Mouse (Mus musculus) heart, embryonic 11.5 days (tissue): ENCODE measurements around the gene Slc6a8. TPM values are rescaled to one million over a fixed set of nuclear protein-coding genes. Genes with fewer than 3 reads are reported as not detected.
A peak's percentile ranks its signal among the peaks of the same experiment; 100 is the strongest.

ENCODE experiments used
- ATAC-seq: fragments of 200-750 bp; cut with Nextera tagmentation; replicated peaks from 2 replicates; pipeline ENCODE4 v1.8.0; 2017; ENCODE audit warnings: moderate library complexity; ENCODE audit not compliant: insufficient number of reproducible peaks, low FRiP score, low TSS enrichment
- H3K27ac ChIP-seq: fragments of 300-500 bp; sonication (generic); 2 replicates; pipeline ENCODE4 v1.5.1; 2014; ENCODE audit warnings: mild to moderate bottlenecking, low read depth, low read length
- H3K27me3 ChIP-seq: fragments of 300-500 bp; sonication (generic); 2 replicates; pipeline ENCODE4 v1.6.1; 2014; ENCODE audit warnings: mild to moderate bottlenecking, low read length, mixed read lengths; ENCODE audit not compliant: control insufficient read depth, insufficient read depth
- H3K36me3 ChIP-seq: fragments of 300-500 bp; sonication (generic); 2 replicates; pipeline ENCODE4 v1.6.1; 2014; ENCODE audit warnings: mild to moderate bottlenecking, low read length, moderate library complexity, mixed read lengths; ENCODE audit not compliant: control insufficient read depth, insufficient read depth
- H3K4me1 ChIP-seq: fragments of 300-500 bp; sonication (generic); 2 replicates; pipeline ENCODE4 v1.6.1; 2014; ENCODE audit warnings: low read length; ENCODE audit not compliant: control insufficient read depth, insufficient read depth
- H3K4me2 ChIP-seq: fragments of 300-500 bp; sonication (generic); 2 replicates; pipeline ENCODE4 v1.6.1; 2014; ENCODE audit warnings: mild to moderate bottlenecking, moderate library complexity
- H3K4me3 ChIP-seq: fragments of 300-500 bp; sonication (generic); 2 replicates; pipeline ENCODE4 v1.5.1; 2014; ENCODE audit warnings: low read depth, low read length
- H3K9ac ChIP-seq: fragments of 300-500 bp; sonication (generic); 2 replicates; pipeline ENCODE4 v1.6.1; 2014; ENCODE audit warnings: mild to moderate bottlenecking, low read depth, low read length, moderate library complexity
- H3K9me3 ChIP-seq: fragments of 300-500 bp; sonication (generic); replicated peaks from 2 replicates; pipeline ENCODE4 v1.6.1; 2016; ENCODE audit warnings: low read length; ENCODE audit not compliant: control insufficient read depth
- WGBS: fragments of 180-500 bp; shearing (Covaris S2); extraction: QIAGEN DNeasy Blood & Tissue Kit; methylation state at CpG from one replicate; pipeline ENCODE4 v1.1.7; 2014; ENCODE audit not compliant: insufficient replicate concordance; 5-methylcytosine and 5-hydroxymethylcytosine counted together
- polyA plus RNA-seq: library from polyadenylated mRNA; unstranded; fragments of >200 nt; fragmentation: Nextera tagmentation; extraction: Ambion mirVana; gene quantifications from 2 replicates; pipeline ENCODE4 v1.2.1, GENCODE M21; 2014

The Slc6a8 gene
- polyA plus RNA-seq, 1 experiment from 2014 or later = 8.2 TPM

DNA sequence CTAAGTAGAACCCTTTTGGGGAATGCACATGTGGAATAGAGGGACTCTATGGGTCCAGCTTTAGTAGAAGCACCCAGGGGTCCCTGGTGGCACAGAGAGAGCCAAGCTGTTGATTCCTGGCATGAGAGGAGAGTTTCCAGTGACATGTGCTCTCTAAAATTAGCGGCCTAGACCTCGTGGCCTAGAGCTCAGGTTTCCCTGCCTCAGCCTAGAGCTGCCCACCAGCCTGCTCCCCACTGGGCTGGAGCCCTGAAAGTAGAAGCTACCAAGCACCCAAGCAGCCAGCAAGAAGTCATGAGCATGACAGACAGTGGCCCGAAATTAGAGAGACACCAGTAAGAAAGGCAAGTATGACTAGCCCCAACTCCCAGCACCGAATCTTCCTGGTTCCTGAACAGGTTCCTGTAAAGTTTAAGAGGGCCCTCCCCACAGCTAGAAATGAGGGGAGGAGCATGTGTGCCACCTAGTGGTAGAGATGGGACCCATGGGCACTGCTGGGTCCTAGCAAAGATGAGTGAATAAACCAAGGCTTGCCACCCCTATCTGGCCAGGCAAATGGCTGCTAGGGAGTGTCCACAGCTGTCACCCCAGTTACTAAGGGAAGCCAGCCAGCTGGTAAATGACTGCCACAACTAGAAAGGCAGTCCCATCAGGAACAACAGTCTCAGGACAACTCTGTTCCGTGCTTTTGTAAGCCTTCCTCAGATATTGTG is 18.1 kb downstream of the Slc6a8 start:
- H3K9ac ChIP-seq = no peak overlapping the region
- ATAC-seq = no peak
- no peaks in the 10 kb centered on the region; the same call in 1 of the 2 replicates for H3K27me3 ChIP-seq
- 73% methylated on average over 5 of the region's 5 CpGs for WGBS
- no peaks in the 10 kb centered on the region for H3K36me3 ChIP-seq
- H3K27ac ChIP-seq = no peak overlapping the region
- H3K4me1 ChIP-seq = no peaks in the 10 kb centered on the region
- H3K4me2 ChIP-seq = no peak overlapping the region
- H3K4me3 ChIP-seq = no peak overlapping the region
- no peaks in the 10 kb centered on the region for H3K9me3 ChIP-seq

DNA sequence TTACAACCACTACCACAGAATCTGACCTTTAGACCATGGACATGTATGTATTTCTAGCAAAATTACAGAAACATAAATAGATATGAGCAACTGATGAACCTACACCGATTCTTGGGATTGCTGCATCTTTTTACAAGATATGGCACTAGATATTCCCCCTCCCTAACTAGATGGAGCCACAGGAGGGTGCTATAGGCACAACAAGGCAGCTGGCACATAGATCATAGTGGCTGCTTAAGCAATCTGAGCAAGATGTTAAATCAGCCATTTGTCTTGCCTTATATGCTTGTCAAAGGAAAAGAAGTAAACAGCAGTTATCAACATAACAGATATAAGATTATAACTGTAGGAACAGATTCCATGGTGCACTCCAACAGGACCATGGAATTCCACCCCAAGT is 27.5 kb downstream of the Slc6a8 start:
- no peaks in the 10 kb centered on the region for H3K9me3 ChIP-seq
- no peak overlapping the region for H3K27ac ChIP-seq
- no peaks in the 10 kb centered on the region for H3K4me1 ChIP-seq
- H3K36me3 ChIP-seq = peaks cover 2% of the 10 kb centered on the region; the same call in 1 of the 2 replicates
- no peaks in the 10 kb centered on the region for H3K27me3 ChIP-seq
- no peak overlapping the region for H3K4me3 ChIP-seq
- H3K4me2 ChIP-seq = no peak overlapping the region
- 88% methylated on average over 1 of the region's 1 CpGs for WGBS
- ATAC-seq = no peak
- H3K9ac ChIP-seq = no peak overlapping the region

DNA sequence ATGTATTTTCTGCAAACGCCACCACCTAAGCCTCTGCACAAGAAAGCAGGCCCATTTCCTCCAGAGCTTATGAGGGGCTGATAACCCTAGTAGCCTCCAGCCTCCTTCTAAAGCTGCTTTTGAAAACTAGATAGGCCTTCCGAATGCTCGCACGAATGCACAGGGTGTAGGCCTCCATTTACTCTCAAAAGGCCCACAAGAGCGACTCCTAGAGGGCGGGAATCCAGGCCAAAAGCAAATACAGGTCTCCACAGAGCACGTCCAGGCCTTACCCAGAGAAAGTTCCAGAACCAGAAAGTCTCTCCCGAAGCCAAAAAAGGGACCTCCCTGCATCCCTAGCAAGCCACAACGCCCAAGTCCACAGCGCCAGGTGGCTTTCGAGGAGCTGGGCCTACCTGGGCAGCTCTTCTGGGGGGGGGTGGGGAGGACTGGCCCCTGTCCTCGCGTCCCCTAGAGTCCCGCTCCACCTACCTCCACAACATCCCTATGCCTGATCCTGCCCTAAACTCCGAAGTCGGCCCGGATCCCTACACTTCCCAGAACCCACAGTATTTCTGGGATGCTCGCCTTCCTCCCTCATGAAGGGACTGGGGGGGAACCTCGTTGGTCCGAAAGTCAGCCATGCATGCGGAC is 42.6 kb downstream of the Slc6a8 start:
- H3K9me3 ChIP-seq = no peaks in the 10 kb centered on the region
- peak overlapping the region; percentile 73 for H3K4me2 ChIP-seq
- H3K9ac ChIP-seq = peak overlapping the region; percentile 73
- WGBS = 25% methylated on average over 20 of the region's 21 CpGs
- H3K4me1 ChIP-seq = peaks cover 8% of the 10 kb centered on the region; the same call in 1 of the 2 replicates
- peak overlapping the region; percentile 56 for H3K4me3 ChIP-seq
- ATAC-seq = peak; percentile 43
- H3K36me3 ChIP-seq = no peaks in the 10 kb centered on the region
- H3K27ac ChIP-seq = peak overlapping the region; percentile 73; the same call in 1 of the 2 replicates
- no peaks in the 10 kb centered on the region; the same call in 1 of the 2 replicates for H3K27me3 ChIP-seq

DNA sequence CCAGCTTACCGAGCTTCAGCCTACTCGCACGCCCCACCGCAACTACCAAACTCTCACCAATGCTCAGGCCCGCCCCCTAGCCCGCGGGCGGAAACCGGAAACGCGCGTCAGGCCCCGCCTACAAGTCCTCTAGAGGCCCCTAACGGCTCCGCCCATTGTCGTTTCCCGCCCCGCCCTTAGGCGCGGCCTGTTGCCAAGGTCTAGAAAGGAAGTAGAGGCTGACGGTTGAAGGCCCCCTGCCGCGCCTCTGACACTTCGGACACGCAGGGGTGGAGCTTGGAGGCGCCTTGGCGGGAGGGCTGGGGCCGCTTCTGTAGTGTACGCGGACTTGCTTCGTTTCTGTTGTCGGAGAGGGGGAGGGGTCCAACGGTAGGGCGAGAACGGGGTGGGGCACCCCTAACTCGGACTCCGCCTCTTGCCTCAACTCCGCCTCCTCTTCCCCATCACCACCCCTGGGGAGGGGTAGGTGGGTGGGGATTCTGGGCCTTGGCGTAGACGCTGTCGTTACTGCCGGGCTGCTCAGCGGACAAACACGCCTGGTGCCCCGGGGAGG is 43.2 kb downstream of the Slc6a8 start, which contains the start of the genes Bcap31 and Abcd1:
Gene Bcap31, minus strand, starts transcription at position 67 of the 553 bp plus-strand sequence.
Gene Abcd1, plus strand, starts transcription at position 489 of the 553 bp plus-strand sequence.
- Histone ChIP-seq H3K27ac (peak within 1 kb of the TSS; percentile 73), H3K9ac (peak within 1 kb of the TSS; percentile 73), H3K27me3 (no peaks in the 10 kb centered on the region; the same call in 1 of the 2 replicates), H3K4me2 (peak within 1 kb of the TSS; percentile 73), H3K4me3 (peak within 1 kb of the TSS; percentile 56), H3K4me1 (peaks cover 8% of the 10 kb centered on the region; the same call in 1 of the 2 replicates), H3K9me3 (no peaks in the 10 kb centered on the region), H3K36me3 (no peaks in the 10 kb centered on the region)
- peak; percentile 90 for ATAC-seq
- WGBS = 16% methylated on average over 41 of the region's 45 CpGs

DNA sequence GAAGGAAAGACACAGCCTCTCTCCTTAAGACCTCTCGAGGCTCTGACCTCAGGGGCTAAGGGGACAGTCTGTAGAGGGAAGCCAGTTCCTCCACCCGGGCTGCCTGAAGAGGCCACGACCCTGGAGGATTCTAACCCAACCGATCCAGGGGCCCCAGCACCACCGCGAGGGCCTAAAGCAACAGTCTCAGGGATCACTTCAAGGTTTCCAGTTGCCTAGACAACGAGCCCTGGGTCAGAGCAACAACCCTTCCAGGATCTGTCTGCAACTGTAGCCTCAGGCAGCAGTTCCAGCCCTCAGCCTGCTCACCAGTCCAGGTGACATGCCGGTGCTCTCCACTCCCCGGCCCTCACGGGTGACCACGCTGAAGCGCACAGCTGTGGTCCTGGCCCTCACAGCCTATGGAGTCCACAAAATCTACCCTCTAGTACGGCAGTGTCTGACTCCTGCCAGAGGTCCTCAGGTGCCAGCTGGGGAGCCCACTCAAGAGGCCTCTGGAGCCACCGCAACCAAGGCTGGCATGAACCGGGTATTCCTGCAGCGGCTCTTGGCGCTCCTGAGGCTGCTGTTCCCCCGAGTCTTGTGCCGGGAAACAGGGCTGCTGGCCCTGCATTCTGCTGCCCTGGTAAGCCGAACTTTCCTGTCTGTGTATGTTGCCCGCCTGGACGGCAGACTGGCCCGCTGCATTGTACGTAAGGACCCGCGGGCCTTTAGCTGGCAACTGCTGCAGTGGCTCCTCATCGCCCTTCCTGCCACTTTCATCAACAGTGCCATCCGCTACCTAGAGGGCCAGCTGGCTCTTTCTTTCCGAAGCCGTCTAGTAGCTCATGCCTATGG is 44.0 kb downstream of the Slc6a8 start:
- H3K36me3 ChIP-seq = no peaks in the 10 kb centered on the region
- H3K4me3 ChIP-seq = peak overlapping the region; percentile 56
- WGBS = 30% methylated on average over 29 of the region's 30 CpGs
- peak overlapping the region; percentile 61; the same call in 1 of the 2 replicates for H3K9ac ChIP-seq
- ATAC-seq = peak; percentile 12; the same call in 1 of the 2 replicates
- H3K27ac ChIP-seq = peak overlapping the region; percentile 73
- H3K27me3 ChIP-seq = no peaks in the 10 kb centered on the region; the same call in 1 of the 2 replicates
- no peaks in the 10 kb centered on the region for H3K9me3 ChIP-seq
- H3K4me2 ChIP-seq = peak overlapping the region; percentile 73
- H3K4me1 ChIP-seq = peaks cover 8% of the 10 kb centered on the region; the same call in 1 of the 2 replicates

DNA sequence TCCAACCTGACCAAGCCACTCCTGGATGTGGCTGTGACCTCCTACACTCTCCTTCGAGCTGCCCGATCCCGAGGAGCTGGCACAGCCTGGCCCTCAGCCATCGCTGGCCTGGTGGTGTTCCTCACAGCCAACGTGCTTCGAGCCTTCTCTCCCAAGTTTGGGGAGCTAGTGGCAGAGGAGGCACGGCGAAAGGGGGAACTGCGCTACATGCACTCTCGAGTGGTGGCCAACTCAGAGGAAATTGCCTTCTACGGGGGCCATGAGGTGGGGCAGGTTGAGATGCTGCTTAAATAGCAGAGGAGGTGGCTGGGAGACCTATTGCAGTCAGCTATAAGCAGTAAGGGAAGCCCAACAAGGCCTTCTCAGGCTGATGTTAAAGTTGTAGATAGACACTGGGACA is 44.7 kb downstream of the Slc6a8 start:
- WGBS = 66% methylated on average over 11 of the region's 11 CpGs
- H3K4me2 ChIP-seq = peak overlapping the region; percentile 73
- ATAC-seq = no peak
- H3K27ac ChIP-seq = no peak overlapping the region
- no peak overlapping the region for H3K9ac ChIP-seq
- peak overlapping the region; percentile 56 for H3K4me3 ChIP-seq
- peaks cover 8% of the 10 kb centered on the region; the same call in 1 of the 2 replicates for H3K4me1 ChIP-seq
- H3K27me3 ChIP-seq = no peaks in the 10 kb centered on the region; the same call in 1 of the 2 replicates
- H3K9me3 ChIP-seq = no peaks in the 10 kb centered on the region
- H3K36me3 ChIP-seq = no peaks in the 10 kb centered on the region

DNA sequence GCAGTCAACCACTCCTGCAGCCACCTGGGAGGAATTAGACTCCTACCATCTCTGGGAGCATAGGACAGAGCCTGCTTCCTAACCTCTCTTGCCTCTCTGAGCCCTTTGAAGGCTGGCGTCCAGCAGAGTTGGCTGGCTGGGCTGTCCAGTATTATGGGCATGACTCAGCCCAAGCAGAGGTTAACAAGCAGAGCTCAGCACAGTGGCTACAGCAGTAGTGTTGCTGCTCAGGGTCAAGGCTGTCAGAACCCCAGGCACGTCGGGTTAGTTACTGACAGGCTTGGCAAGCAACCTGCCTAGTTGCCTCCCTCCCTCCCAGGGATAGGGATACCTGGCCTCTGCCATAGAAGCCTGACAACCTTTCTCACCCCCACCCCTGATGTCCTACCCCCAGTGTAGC is 45.3 kb downstream of the Slc6a8 start:
- 48% methylated on average over 3 of the region's 3 CpGs for WGBS
- H3K4me2 ChIP-seq = 0 out of 2 replicates have a peak overlapping the region, but pooled peaks have one; percentile 16
- no peak overlapping the region for H3K27ac ChIP-seq
- no peaks in the 10 kb centered on the region for H3K36me3 ChIP-seq
- no peaks in the 10 kb centered on the region for H3K9me3 ChIP-seq
- no peak overlapping the region for H3K4me3 ChIP-seq
- 0 out of 2 replicates have a peak overlapping the region, but pooled peaks have one; percentile 10 for H3K9ac ChIP-seq
- H3K27me3 ChIP-seq = no peaks in the 10 kb centered on the region; the same call in 1 of the 2 replicates
- peaks cover 8% of the 10 kb centered on the region; the same call in 1 of the 2 replicates for H3K4me1 ChIP-seq
- no peak for ATAC-seq
